Mouse (Mus musculus): ENCODE results near the gene Erbb2.

GRCm38 (mm10) chr11:98412273-98412796, at the start of gene Erbb2:
- no peak for TF ChIP-seq CTCF (IDR thresholded peaks at IDR 0.05; ENCODE audit: borderline replicate concordance, insufficient read depth, low read depth, low read length)
- TF ChIP-seq POLR2A (IDR thresholded peaks at IDR 0.05; ENCODE audit: borderline replicate concordance, insufficient read depth, low read length): no peak

Data from cerebellum, adult 2 months (tissue).